Mouse (Mus musculus) hindbrain, embryonic 11.5 days (tissue): ENCODE measurements around the gene Nup188. TPM values are rescaled to one million over a fixed set of nuclear protein-coding genes. Genes with fewer than 3 reads are reported as not detected.

Experiments
- ATAC-seq: fragments of 200-750 bp; cut with Nextera tagmentation; 2 replicates; pipeline ENCODE4 v1.8.0; 2017; ENCODE audit warnings: mild to moderate bottlenecking, moderate TSS enrichment, moderate library complexity; ENCODE audit not compliant: low FRiP score
- DNase-seq: peaks from one replicate; pipeline ENCODE4 v3.0.0-alpha.2; 2015; ENCODE audit warnings: low spot score
- H3K27ac ChIP-seq: fragments of 300-500 bp; sonication (generic); 2 replicates; pipeline ENCODE4 v1.5.1; 2014; ENCODE audit warnings: mild to moderate bottlenecking, low read depth, low read length
- H3K27me3 ChIP-seq: fragments of 300-500 bp; sonication (generic); 2 replicates; pipeline ENCODE4 v1.6.1; 2014; ENCODE audit warnings: mild to moderate bottlenecking, low read length, moderate library complexity, mixed read lengths; ENCODE audit not compliant: control insufficient read depth, insufficient read depth
- H3K36me3 ChIP-seq: fragments of 300-500 bp; sonication (generic); 2 replicates; pipeline ENCODE4 v1.6.1; 2014; ENCODE audit warnings: mild to moderate bottlenecking, low read length, moderate library complexity, mixed read lengths; ENCODE audit not compliant: control insufficient read depth, insufficient read depth
- H3K4me1 ChIP-seq: fragments of 300-500 bp; sonication (generic); replicated peaks from 2 replicates; pipeline ENCODE4 v1.6.1; 2014; ENCODE audit warnings: low read length, mixed read lengths; ENCODE audit not compliant: control insufficient read depth, insufficient read depth
- H3K4me2 ChIP-seq: fragments of 300-500 bp; sonication (generic); replicated peaks from 2 replicates; pipeline ENCODE4 v1.6.1; 2014; ENCODE audit warnings: mild to moderate bottlenecking, low read depth, low read length
- H3K4me3 ChIP-seq: fragments of 300-500 bp; sonication (generic); 2 replicates; pipeline ENCODE4 v1.5.1; 2014; ENCODE audit warnings: low read depth, low read length
- H3K9ac ChIP-seq: fragments of 300-500 bp; sonication (generic); 2 replicates; pipeline ENCODE4 v1.6.1; 2014; ENCODE audit warnings: low read depth, low read length
- H3K9me3 ChIP-seq: fragments of 300-500 bp; sonication (generic); 2 replicates; pipeline ENCODE4 v1.6.1; 2016; ENCODE audit warnings: low read length; ENCODE audit not compliant: control insufficient read depth
- WGBS: fragments of 180-500 bp; shearing (Covaris S2); extraction: QIAGEN DNeasy Blood & Tissue Kit; methylation state at CpG from one replicate; pipeline ENCODE4 v1.1.7; 2014; 5-methylcytosine and 5-hydroxymethylcytosine counted together
- polyA plus RNA-seq: library from polyadenylated mRNA; unstranded; fragments of >200 nt; fragmentation: Nextera tagmentation; extraction: Ambion mirVana; gene quantifications from 2 replicates; pipeline ENCODE4 v1.2.1, GENCODE M21; 2014

Gene Nup188
- polyA plus RNA-seq, 1 experiment from 2014 or later, result 44.5 TPM

GRCm38 (mm10) chr2:30285416-30286181 is 598 bp upstream of the Nup188 start:
- H3K27ac ChIP-seq, result no peak overlapping the region
- 17% methylated on average over 38 of the region's 38 CpGs for WGBS
- H3K4me3 ChIP-seq, result peak overlapping the region; percentile 86
- peaks cover 7% of the 10 kb centered on the region; the same call in 1 of the 2 replicates for H3K4me1 ChIP-seq
- peak overlapping the region; percentile 64 for H3K9ac ChIP-seq
- DNase-seq (no peak), ATAC-seq (peak; percentile 73)
- peak overlapping the region; percentile 83 for H3K4me2 ChIP-seq
- no peaks in the 10 kb centered on the region for H3K27me3 ChIP-seq
- no peaks in the 10 kb centered on the region for H3K9me3 ChIP-seq
- no peaks in the 10 kb centered on the region for H3K36me3 ChIP-seq

DNA sequence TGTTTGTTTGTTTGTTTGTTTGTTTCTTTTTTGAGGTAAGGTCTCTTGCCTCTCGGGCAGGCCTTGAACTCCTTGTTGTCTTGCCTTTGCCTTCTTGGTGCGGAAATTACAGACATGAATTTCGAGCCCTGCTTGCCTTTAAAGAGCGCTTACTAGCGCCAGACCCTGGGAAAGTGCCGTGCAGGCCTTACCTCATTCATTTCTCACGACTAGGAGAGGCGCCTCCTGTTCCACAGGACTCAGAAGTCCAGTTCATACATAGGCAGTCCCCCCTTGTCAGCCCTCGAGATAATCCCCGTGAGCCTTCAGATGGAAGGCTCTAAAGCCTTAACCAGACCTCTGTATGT is 803 bp downstream of the Nup188 start:
- H3K36me3 ChIP-seq, result no peaks in the 10 kb centered on the region
- DNase-seq (peak; percentile 39), ATAC-seq (no peak)
- H3K9ac ChIP-seq, result peak overlapping the region; percentile 86
- H3K27me3 ChIP-seq, result no peaks in the 10 kb centered on the region
- no peak overlapping the region for H3K27ac ChIP-seq
- no peaks in the 10 kb centered on the region for H3K9me3 ChIP-seq
- peak overlapping the region; percentile 83 for H3K4me2 ChIP-seq
- peaks cover 7% of the 10 kb centered on the region; the same call in 1 of the 2 replicates for H3K4me1 ChIP-seq
- WGBS, result 3% methylated on average over 10 of the region's 10 CpGs
- peak overlapping the region; percentile 86 for H3K4me3 ChIP-seq

- peaks cover 2% of the 10 kb centered on the region; the same call in 1 of the 2 replicates for H3K36me3 ChIP-seq
- no peak overlapping the region for H3K27ac ChIP-seq
- 80% methylated on average over 3 of the region's 3 CpGs for WGBS
- no peak overlapping the region for H3K4me2 ChIP-seq
- no peak overlapping the region for H3K9ac ChIP-seq
- no peak for DNase-seq
- no peaks in the 10 kb centered on the region for H3K9me3 ChIP-seq
- no peak for ATAC-seq
- no peaks in the 10 kb centered on the region for H3K27me3 ChIP-seq
- no peak overlapping the region for H3K4me3 ChIP-seq
- no peaks in the 10 kb centered on the region for H3K4me1 ChIP-seq
Observed at GRCm38 (mm10) chr2:30299525-30299924, 13.3 kb downstream of the Nup188 start.

DNA sequence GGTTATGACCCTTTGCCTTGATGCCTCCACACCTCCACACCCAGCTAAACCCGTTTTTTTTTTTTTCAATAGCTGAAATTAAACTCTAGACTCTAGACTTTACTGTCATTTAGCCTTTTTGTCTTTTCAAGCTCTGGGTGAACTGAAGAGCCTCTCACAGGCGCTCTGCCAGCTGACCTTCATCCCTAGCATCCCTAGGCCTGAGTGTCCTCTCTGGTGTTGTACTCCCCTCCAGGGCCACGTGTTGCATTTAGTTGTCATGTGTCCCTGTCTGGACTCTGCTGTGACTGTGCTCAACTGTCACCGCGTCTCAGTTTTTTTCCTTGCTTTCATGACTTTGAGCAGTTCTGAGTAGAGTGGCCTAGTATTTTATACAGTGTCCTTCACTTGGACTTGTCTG is 13.8 kb downstream of the Nup188 start:
- Histone ChIP-seq H3K9ac (no peak overlapping the region), H3K4me2 (no peak overlapping the region), H3K4me1 (no peaks in the 10 kb centered on the region), H3K27me3 (no peaks in the 10 kb centered on the region), H3K9me3 (no peaks in the 10 kb centered on the region), H3K27ac (no peak overlapping the region), H3K36me3 (peaks cover 4% of the 10 kb centered on the region; the same call in 1 of the 2 replicates), H3K4me3 (no peak overlapping the region)
- 94% methylated on average over 5 of the region's 5 CpGs for WGBS
- DNase-seq (no peak), ATAC-seq (no peak)

DNA sequence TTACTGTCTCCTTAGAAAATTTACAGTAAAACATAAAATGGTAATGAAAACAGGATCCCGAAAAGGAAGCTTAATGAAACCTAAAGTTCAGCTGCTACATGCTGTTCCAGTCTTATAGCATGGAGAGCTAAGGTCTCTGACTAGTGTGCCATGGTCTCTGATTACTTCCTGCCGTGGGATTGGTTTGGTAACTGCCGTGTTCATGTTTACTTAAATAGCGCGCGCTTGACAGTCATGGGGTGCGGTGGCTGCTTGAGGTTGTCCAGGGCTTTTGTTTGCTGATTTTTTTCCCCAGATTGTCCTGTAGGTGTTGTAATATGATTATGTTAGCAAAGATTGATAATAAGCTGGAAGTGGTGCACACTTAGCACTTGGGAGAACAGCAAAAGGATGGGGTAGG is 19.9 kb downstream of the Nup188 start:
- H3K4me3 ChIP-seq, result no peak overlapping the region
- H3K36me3 ChIP-seq, result peaks cover 14% of the 10 kb centered on the region
- H3K9me3 ChIP-seq, result no peaks in the 10 kb centered on the region
- WGBS, result 98% methylated on average over 7 of the region's 7 CpGs
- DNase-seq (no peak), ATAC-seq (no peak)
- H3K4me1 ChIP-seq, result no peaks in the 10 kb centered on the region
- H3K27ac ChIP-seq, result no peak overlapping the region
- no peak overlapping the region for H3K4me2 ChIP-seq
- no peaks in the 10 kb centered on the region for H3K27me3 ChIP-seq
- no peak overlapping the region for H3K9ac ChIP-seq

DNA sequence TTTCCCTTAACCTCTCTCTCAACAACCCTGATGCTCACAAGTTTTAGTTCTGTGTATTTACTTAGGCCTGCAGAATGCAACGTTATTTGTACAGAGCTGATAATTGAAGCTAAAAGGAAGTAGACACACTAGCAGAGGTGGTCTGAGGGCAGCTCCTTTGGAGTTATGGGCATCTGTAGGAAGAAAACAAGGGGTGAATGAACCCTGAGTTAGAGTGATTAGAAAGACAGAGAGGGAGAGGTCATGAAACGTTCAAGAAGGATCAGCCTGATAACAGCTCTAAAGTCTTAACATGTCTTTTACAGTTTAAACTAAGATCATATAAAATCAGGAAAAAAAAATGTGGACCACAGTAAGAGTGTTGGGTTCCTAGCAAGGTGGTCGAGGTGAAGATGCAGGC is 23.2 kb downstream of the Nup188 start:
- no peaks in the 10 kb centered on the region for H3K9me3 ChIP-seq
- no peak overlapping the region for H3K4me3 ChIP-seq
- no peak overlapping the region for H3K9ac ChIP-seq
- WGBS, result 93% methylated on average over 3 of the region's 3 CpGs
- ATAC-seq, result no peak
- no peak overlapping the region for H3K4me2 ChIP-seq
- H3K4me1 ChIP-seq, result no peaks in the 10 kb centered on the region
- H3K27me3 ChIP-seq, result no peaks in the 10 kb centered on the region
- peaks cover 14% of the 10 kb centered on the region for H3K36me3 ChIP-seq
- no peak for DNase-seq
- no peak overlapping the region for H3K27ac ChIP-seq

DNA sequence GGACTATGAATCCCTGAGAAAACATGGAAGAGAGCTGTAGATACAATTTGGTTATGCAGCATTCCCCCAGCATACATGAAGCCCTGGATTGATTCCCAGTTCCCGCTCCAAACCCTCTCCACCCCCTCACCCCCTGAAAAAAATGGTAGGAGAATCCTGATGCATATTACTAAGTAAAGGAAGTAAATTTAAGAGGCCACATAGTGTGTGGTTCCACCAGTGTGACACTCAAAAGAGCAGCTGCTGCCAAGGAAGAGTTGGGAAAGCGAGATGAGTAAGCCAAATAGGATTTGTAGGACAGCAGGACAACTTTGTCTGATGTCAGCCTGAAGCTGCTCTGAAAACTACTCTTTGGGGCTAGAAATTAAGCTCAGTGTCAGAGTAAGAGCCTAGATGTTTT is 25.3 kb downstream of the Nup188 start:
- 100% methylated on average over 2 of the region's 2 CpGs for WGBS
- H3K9ac ChIP-seq, result no peak overlapping the region
- H3K27me3 ChIP-seq, result no peaks in the 10 kb centered on the region
- H3K27ac ChIP-seq, result no peak overlapping the region
- H3K4me1 ChIP-seq, result no peaks in the 10 kb centered on the region
- peaks cover 25% of the 10 kb centered on the region for H3K36me3 ChIP-seq
- no peak overlapping the region for H3K4me2 ChIP-seq
- H3K4me3 ChIP-seq, result no peak overlapping the region
- no peak for DNase-seq
- no peak for ATAC-seq
- H3K9me3 ChIP-seq, result no peaks in the 10 kb centered on the region

GRCm38 (mm10) chr2:30316136-30316535 is 29.9 kb downstream of the Nup188 start:
- no peak overlapping the region for H3K4me2 ChIP-seq
- WGBS, result 92% methylated on average over 4 of the region's 4 CpGs
- peaks cover 18% of the 10 kb centered on the region for H3K36me3 ChIP-seq
- no peaks in the 10 kb centered on the region for H3K4me1 ChIP-seq
- no peaks in the 10 kb centered on the region for H3K9me3 ChIP-seq
- no peaks in the 10 kb centered on the region for H3K27me3 ChIP-seq
- ATAC-seq (no peak), DNase-seq (no peak)
- no peak overlapping the region for H3K9ac ChIP-seq
- no peak overlapping the region for H3K4me3 ChIP-seq
- no peak overlapping the region for H3K27ac ChIP-seq

GRCm38 (mm10) chr2:30316955-30317354 is 30.8 kb downstream of the Nup188 start:
- Histone ChIP-seq H3K27ac (no peak overlapping the region), H3K9me3 (no peaks in the 10 kb centered on the region), H3K36me3 (peaks cover 20% of the 10 kb centered on the region), H3K27me3 (no peaks in the 10 kb centered on the region), H3K9ac (no peak overlapping the region), H3K4me1 (no peaks in the 10 kb centered on the region), H3K4me2 (no peak overlapping the region), H3K4me3 (no peak overlapping the region)
- ATAC-seq (no peak), DNase-seq (no peak)
- 96% methylated on average over 5 of the region's 5 CpGs for WGBS
